Mouse (Mus musculus) CD4-positive helper T cell, adult 2 months (primary cell): Measurements from ENCODE around the gene Scrn2.

ENCODE experiments used
- DNase-seq: peaks from one replicate; pipeline ENCODE4 v3.0.0-alpha.2; 2012; ENCODE audit warnings: low read depth, missing footprints, low spot score

Scrn2 gene

GRCm38 (mm10) chr11:97029686-97030417 lies at the start of gene Scrn2:
Scrn2 (plus strand) TSS chr11:97029938.
- DNase-seq, result peak; percentile 87

GRCm38 (mm10) chr11:96980021-96980420 lies 49.7 kb upstream of the Scrn2 start:
- DNase-seq, result no peak

GRCm38 (mm10) chr11:96981461-96981860 lies 48.3 kb upstream of the Scrn2 start:
- no peak for DNase-seq

- peak; percentile 84 for DNase-seq
Measured at GRCm38 (mm10) chr11:96982355-96982754, 47.4 kb upstream of the Scrn2 start.

- no peak for DNase-seq
Measured at GRCm38 (mm10) chr11:96982859-96983258, 46.9 kb upstream of the Scrn2 start, which contains the start of gene Sp2. Sp2 (minus strand) TSS chr11:96982959.

- DNase-seq, result no peak
Measured at GRCm38 (mm10) chr11:96984903-96985302, 44.8 kb upstream of the Scrn2 start.

- DNase-seq, result peak; percentile 48
Measured at GRCm38 (mm10) chr11:96986463-96986862, 43.3 kb upstream of the Scrn2 start.

- peak; percentile 92 for DNase-seq
Measured at GRCm38 (mm10) chr11:96987873-96988655, 41.7 kb upstream of the Scrn2 start.

- DNase-seq, result no peak
Measured at GRCm38 (mm10) chr11:96991501-96991900, 38.2 kb upstream of the Scrn2 start.

GRCm38 (mm10) chr11:96992722-96993311 lies 36.9 kb upstream of the Scrn2 start:
- DNase-seq, result peak; percentile 76

- DNase-seq, result no peak
Measured at GRCm38 (mm10) chr11:96995031-96995430, 34.7 kb upstream of the Scrn2 start.

- peak; percentile 92 for DNase-seq
Measured at GRCm38 (mm10) chr11:96995836-96996772, 33.6 kb upstream of the Scrn2 start.

- DNase-seq, result no peak
Measured at GRCm38 (mm10) chr11:96996773-96997379, 32.9 kb upstream of the Scrn2 start.

GRCm38 (mm10) chr11:96997380-96997956 lies 32.3 kb upstream of the Scrn2 start:
- DNase-seq, result peak; percentile 62

- DNase-seq, result no peak
Measured at GRCm38 (mm10) chr11:97003170-97003569, 26.6 kb upstream of the Scrn2 start.

GRCm38 (mm10) chr11:97007093-97007794 lies 22.5 kb upstream of the Scrn2 start:
- DNase-seq, result peak; percentile 62

GRCm38 (mm10) chr11:97009198-97009790 lies 20.4 kb upstream of the Scrn2 start:
- DNase-seq, result no peak

- DNase-seq, result no peak
Measured at GRCm38 (mm10) chr11:97013121-97013670, 16.5 kb upstream of the Scrn2 start, which contains the start of gene Sp6. Sp6 (plus strand) TSS chr11:97013394.
